Mouse (Mus musculus) olfactory bulb, adult 2 months (tissue): Measurements from ENCODE around the gene Gatad2b.

ENCODE experiments used
- CTCF ChIP-seq: fragments of 200-500 bp; IDR thresholded peaks from 2 replicates; pipeline ENCODE4 v1.5.1; 2012; ENCODE audit warnings: low read depth, mild to moderate bottlenecking, low read length, moderate library complexity; ENCODE audit not compliant: insufficient read depth
- POLR2A ChIP-seq: fragments of 200-500 bp; IDR thresholded peaks from 2 replicates; pipeline ENCODE4 v1.6.1; 2012; ENCODE audit warnings: mild to moderate bottlenecking, low read depth, low read length, moderate library complexity; ENCODE audit not compliant: insufficient read depth

DNA sequence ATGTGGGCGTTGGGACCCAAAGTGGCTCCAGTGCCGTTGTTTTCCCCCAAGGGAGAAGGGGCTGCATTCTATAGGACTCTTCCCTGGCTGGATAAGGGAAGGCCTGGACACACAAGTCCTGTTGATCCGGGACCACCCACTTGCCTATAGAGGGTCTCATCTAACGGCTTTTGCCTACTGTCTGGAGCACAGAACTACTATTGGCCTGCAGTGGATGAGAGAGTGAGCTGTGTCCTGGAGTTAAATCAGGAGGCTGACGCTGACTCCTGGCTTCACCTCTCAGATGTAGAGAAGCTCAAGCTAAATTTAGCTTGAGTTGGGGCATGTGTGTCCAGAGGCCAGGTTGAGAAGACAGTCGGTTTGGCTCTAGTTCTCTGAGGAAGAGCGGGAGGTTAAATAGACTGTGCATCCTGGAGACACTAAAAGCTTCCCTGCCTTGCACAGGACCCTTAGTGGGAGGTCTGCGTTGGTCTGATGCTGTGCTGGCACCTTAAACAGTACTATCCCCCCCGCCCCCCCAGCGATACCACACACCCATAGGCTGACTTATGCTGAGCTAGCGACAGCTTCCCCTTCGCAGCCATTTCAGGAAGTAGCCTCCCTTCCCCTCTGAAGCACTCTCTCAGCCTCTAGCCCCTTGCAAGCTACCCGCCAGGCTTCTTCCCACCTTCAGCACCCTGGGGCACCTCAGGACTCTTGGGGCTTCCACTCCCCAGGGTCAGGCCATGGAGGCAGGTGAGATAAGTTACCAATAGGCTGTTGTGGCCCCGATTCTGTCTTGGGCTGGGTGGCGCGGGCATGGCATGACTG, 26.8 kb upstream of the Gatad2b start:
- TF ChIP-seq CTCF (no peak), POLR2A (no peak)
